Mouse (Mus musculus): ENCODE results near the gene Crat. TPM values are rescaled to one million over a fixed set of nuclear protein-coding genes. Genes with fewer than 3 reads are reported as not detected.

Crat gene
- polyA plus RNA-seq, 1 experiment from 2014 or later: 22.5 TPM

- WGBS: 96% methylated on average over 10 of the region's 10 CpGs
- Histone ChIP-seq H3K9me3 (replicated peaks) (no peaks in the 10 kb centered on the region), H3K4me3 (no peak overlapping the region), H3K4me1 (no peaks in the 10 kb centered on the region), H3K36me3 (peaks cover 95% of the 10 kb centered on the region), H3K27ac (replicated peaks) (no peak overlapping the region), H3K27me3 (ENCODE audit: low read depth, poor library complexity, severe bottlenecking) (no peaks in the 10 kb centered on the region)
- DNase-seq (ENCODE audit: low spot score): no peak
Measured at GRCm38 (mm10) chr2:30375893-30376292, 39.7 kb downstream of the Crat start.

- no peak overlapping the region for H3K4me3 ChIP-seq
- WGBS: 95% methylated on average over 5 of the region's 5 CpGs
- no peak overlapping the region for H3K27ac ChIP-seq (replicated peaks)
- H3K36me3 ChIP-seq: peaks cover 97% of the 10 kb centered on the region
- no peaks in the 10 kb centered on the region for H3K27me3 ChIP-seq (ENCODE audit: low read depth, poor library complexity, severe bottlenecking)
- no peaks in the 10 kb centered on the region for H3K4me1 ChIP-seq
- no peaks in the 10 kb centered on the region for H3K9me3 ChIP-seq (replicated peaks)
- no peak for DNase-seq (ENCODE audit: low spot score)
Measured at GRCm38 (mm10) chr2:30372726-30373125, 42.9 kb downstream of the Crat start.

- Histone ChIP-seq H3K36me3 (peaks cover 96% of the 10 kb centered on the region), H3K27ac (replicated peaks) (no peak overlapping the region), H3K4me1 (no peaks in the 10 kb centered on the region), H3K9me3 (replicated peaks) (no peaks in the 10 kb centered on the region), H3K4me3 (no peak overlapping the region), H3K27me3 (ENCODE audit: low read depth, poor library complexity, severe bottlenecking) (no peaks in the 10 kb centered on the region)
- WGBS: 94% methylated on average over 8 of the region's 8 CpGs
- DNase-seq (ENCODE audit: low spot score): no peak
Measured at GRCm38 (mm10) chr2:30371544-30371943, 44.1 kb downstream of the Crat start.

- no peaks in the 10 kb centered on the region for H3K9me3 ChIP-seq (replicated peaks)
- no peak overlapping the region for H3K4me3 ChIP-seq
- H3K27ac ChIP-seq (replicated peaks): no peak overlapping the region
- peaks cover 49% of the 10 kb centered on the region for H3K36me3 ChIP-seq
- H3K4me1 ChIP-seq: peaks cover 21% of the 10 kb centered on the region
- no peaks in the 10 kb centered on the region for H3K27me3 ChIP-seq (ENCODE audit: low read depth, poor library complexity, severe bottlenecking)
- DNase-seq (ENCODE audit: low spot score): no peak
- WGBS: 83% methylated on average over 5 of the region's 5 CpGs
Measured at GRCm38 (mm10) chr2:30366203-30366602, 49.4 kb downstream of the Crat start.

DNA sequence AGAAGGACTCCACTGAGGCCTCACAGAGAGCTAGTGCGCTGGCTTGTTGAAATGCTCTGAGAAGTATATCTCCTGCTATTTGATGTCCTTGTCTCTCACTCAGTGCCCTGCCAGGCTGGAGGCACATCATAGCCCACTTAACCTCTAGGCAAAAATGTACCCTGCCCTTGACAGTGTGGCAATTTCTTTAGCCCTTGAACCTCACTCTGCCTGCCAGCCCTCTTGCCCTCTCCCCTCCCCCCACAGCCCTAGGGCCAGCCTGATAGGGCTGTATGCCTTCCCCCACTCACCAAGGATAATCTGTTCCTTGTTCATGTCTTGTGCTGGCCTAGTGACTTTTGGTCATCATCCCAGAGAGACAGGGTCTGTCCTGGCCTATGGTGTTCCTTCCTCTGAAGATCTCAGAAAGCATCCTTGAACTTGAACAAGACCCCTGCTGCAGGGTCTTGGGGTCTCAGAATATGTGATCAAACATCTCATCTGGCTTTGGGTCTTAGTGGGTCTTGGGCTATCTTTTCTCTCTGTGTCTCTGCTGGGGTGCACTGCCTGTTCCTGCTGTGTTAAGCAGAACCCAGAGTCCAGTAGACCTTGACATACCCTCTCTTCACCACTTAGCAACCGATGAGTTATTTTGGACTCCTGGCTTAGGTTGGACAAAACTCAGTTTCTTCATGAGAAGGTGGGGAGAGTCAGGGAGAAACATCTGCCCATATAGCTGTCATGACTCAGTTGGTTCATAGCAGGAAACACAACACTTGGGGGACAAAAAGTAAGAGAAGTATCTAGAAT lies 50.1 kb downstream of the Crat start:
- 90% methylated on average over 2 of the region's 2 CpGs for WGBS

DNA sequence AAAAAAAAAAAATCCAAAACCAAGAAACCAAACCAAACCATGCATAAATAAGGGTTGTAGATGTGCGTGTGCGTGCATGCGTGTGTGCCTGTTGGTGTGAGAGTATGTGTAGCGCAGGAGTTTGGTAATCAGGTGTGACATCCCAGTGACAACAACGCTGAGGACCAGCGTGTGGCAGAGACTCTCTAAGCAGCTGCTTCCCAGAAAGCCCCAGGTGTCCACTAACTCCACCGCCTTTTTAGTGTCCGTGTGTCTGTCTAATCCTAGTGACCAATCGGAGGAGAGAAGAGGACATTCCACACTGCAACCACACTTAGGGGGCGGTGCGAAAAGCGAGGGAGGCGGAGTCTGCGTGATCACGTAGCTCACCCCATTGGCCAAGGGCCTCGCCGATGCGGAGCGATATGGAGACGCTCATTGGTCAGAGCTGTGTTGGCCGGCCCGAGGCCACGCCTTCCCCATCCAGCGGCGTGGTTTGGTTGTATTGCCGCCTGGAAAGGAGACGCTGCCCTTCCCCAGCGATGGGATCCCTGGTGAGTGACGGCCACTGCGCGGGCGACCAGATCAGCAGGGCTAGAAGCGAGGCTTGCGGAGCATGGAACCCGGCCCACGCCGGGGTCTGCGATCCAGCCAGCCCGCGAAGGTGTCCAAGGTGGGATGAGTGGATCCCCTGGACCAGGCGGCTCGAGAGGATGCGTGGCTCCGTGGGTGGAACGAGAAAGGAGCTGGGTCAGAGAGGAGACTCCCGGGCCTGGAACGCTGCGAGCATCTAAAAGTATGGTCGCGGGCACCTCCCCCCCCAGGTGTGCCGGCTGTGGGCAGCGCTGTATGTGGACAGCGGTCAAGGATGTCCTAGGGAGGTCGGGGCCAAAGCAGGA lies 51.6 kb downstream of the Crat start, which contains the start of gene Miga2:
Miga2 (plus strand) TSS at position 461 of the 878 bp plus-strand sequence.
- H3K36me3 ChIP-seq: peaks cover 27% of the 10 kb centered on the region
- WGBS: under 1% methylated on average over 54 of the region's 54 CpGs
- no peaks in the 10 kb centered on the region for H3K9me3 ChIP-seq (replicated peaks)
- H3K27ac ChIP-seq (replicated peaks): peak within 1 kb of the TSS; percentile 90
- H3K4me1 ChIP-seq: peaks cover 24% of the 10 kb centered on the region
- DNase-seq (ENCODE audit: low spot score): peak; percentile 99
- H3K27me3 ChIP-seq (ENCODE audit: low read depth, poor library complexity, severe bottlenecking): no peaks in the 10 kb centered on the region
- peak within 1 kb of the TSS; percentile 97 for H3K4me3 ChIP-seq

More for the DNA sequence above, 50.1 kb downstream of the Crat start:
- Histone ChIP-seq H3K4me3 (peak overlapping the region; percentile 97), H3K4me1 (peaks cover 21% of the 10 kb centered on the region), H3K36me3 (peaks cover 42% of the 10 kb centered on the region), H3K9me3 (replicated peaks) (no peaks in the 10 kb centered on the region), H3K27ac (replicated peaks) (peak overlapping the region; percentile 90; the same call in 1 of the 2 replicates), H3K27me3 (ENCODE audit: low read depth, poor library complexity, severe bottlenecking) (no peaks in the 10 kb centered on the region)
- DNase-seq (ENCODE audit: low spot score): no peak

DNA sequence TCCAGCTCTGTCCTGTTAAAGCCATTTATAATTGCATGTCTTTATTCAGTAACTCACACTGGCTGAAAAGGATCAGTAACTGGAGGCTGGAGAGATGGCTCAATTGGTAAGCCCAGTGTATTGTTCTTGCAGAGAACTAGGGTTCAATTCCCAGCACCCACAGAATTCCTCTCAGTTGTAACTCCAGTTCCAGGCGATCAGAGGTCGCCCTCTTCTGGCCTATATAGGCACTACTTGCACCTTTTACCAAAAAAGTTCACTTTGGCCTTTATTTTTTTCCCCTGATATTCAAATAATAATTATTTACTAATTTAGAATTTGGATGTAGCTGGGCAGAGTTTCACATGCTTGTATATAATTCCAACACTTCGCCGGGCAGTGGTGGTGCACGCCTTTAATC lies 52.7 kb downstream of the Crat start:
- Histone ChIP-seq H3K27me3 (ENCODE audit: low read depth, poor library complexity, severe bottlenecking) (no peaks in the 10 kb centered on the region), H3K4me3 (no peak overlapping the region), H3K4me1 (peaks cover 36% of the 10 kb centered on the region), H3K9me3 (replicated peaks) (no peaks in the 10 kb centered on the region), H3K36me3 (peaks cover 16% of the 10 kb centered on the region), H3K27ac (replicated peaks) (no peak overlapping the region)
- DNase-seq (ENCODE audit: low spot score): no peak
- WGBS: 72% methylated on average over 5 of the region's 5 CpGs

- WGBS: 81% methylated on average over 10 of the region's 10 CpGs
- DNase-seq (ENCODE audit: low spot score): no peak
- peaks cover 56% of the 10 kb centered on the region for H3K4me1 ChIP-seq
Measured at GRCm38 (mm10) chr2:30360626-30361025, 55.0 kb downstream of the Crat start.

GRCm38 (mm10) chr2:30358533-30359531 lies 56.8 kb downstream of the Crat start, which contains the start of gene Sh3glb2:
TSS of gene Sh3glb2 (minus strand) at chr2:30359337.
- Histone ChIP-seq H3K27ac (replicated peaks) (peak within 1 kb of the TSS; percentile 88), H3K9me3 (replicated peaks) (no peaks in the 10 kb centered on the region), H3K4me1 (peaks cover 41% of the 10 kb centered on the region), H3K4me3 (peak within 1 kb of the TSS; percentile 76), H3K36me3 (peaks cover 14% of the 10 kb centered on the region), H3K27me3 (ENCODE audit: low read depth, poor library complexity, severe bottlenecking) (no peaks in the 10 kb centered on the region)
- 3% methylated on average over 70 of the region's 73 CpGs for WGBS
- DNase-seq (ENCODE audit: low spot score): peak; percentile 85

More at GRCm38 (mm10) chr2:30360626-30361025, 55.0 kb downstream of the Crat start:
- Histone ChIP-seq H3K36me3 (no peaks in the 10 kb centered on the region; the same call in 1 of the 2 replicates), H3K27me3 (ENCODE audit: low read depth, poor library complexity, severe bottlenecking) (no peaks in the 10 kb centered on the region), H3K9me3 (replicated peaks) (no peaks in the 10 kb centered on the region), H3K4me3 (no peak overlapping the region), H3K27ac (replicated peaks) (no peak overlapping the region)

GRCm38 (mm10) chr2:30357552-30358510 lies 57.8 kb downstream of the Crat start:
- Histone ChIP-seq H3K27ac (replicated peaks) (peak overlapping the region; percentile 88; the same call in 1 of the 2 replicates), H3K4me3 (peak overlapping the region; percentile 76), H3K4me1 (peaks cover 40% of the 10 kb centered on the region), H3K36me3 (peaks cover 24% of the 10 kb centered on the region), H3K9me3 (replicated peaks) (no peaks in the 10 kb centered on the region), H3K27me3 (ENCODE audit: low read depth, poor library complexity, severe bottlenecking) (no peaks in the 10 kb centered on the region)
- WGBS: 59% methylated on average over 8 of the region's 8 CpGs
- peak; percentile 27 for DNase-seq (ENCODE audit: low spot score)

- Histone ChIP-seq H3K27ac (replicated peaks) (no peak overlapping the region), H3K36me3 (peaks cover 31% of the 10 kb centered on the region), H3K27me3 (ENCODE audit: low read depth, poor library complexity, severe bottlenecking) (no peaks in the 10 kb centered on the region), H3K9me3 (replicated peaks) (no peaks in the 10 kb centered on the region), H3K4me1 (peaks cover 40% of the 10 kb centered on the region), H3K4me3 (no peak overlapping the region)
- WGBS: 75% methylated on average over 9 of the region's 9 CpGs
- DNase-seq (ENCODE audit: low spot score): no peak
Measured at GRCm38 (mm10) chr2:30356906-30357305, 58.7 kb downstream of the Crat start.

Data from midbrain, embryonic 10.5 days (tissue).